Comparison of ENCODE assay signal across 10 mouse cellular contexts in genomic region chrX:50569087-50569486, GRCm38 (mm10).
DNase-seq lines count a peak whose midpoint lies in the region; ATAC-seq and TF ChIP-seq lines count a peak whose summit lies in the region.
"Had no signal": no experiment of that assay in that cellular context is flagged by ENCODE, and none has a peak within 500 bp of the region (broad histone marks: within the 10 kb centered on the region; RNA-seq: fewer than 3 reads in every experiment).

No protein-coding gene starts in this region.

- no peak for ATAC-seq in lung, embryonic 15.5 days (ENCODE audit: borderline replicate concordance, extremely low read depth, low FRiP score, low TSS enrichment)
- no peak for ATAC-seq in megakaryocyte progenitor cell, adult 5-6 weeks (replicated peaks; ENCODE audit: poor library complexity)
- ATAC-seq in forebrain, embryonic 12.5 days (ENCODE audit: low FRiP score), result no peak

- peak; percentile 71 for DNase-seq in gastrocnemius, postnatal 14 days
- no peak for DNase-seq in gastrocnemius, postnatal 10 days
- no peak for DNase-seq in lung, adult 2 months
- DNase-seq in embryo, embryonic 10 days (ENCODE audit: low spot score), result peak; percentile 21
- peak; percentile 57 for DNase-seq in ovary, adult 18-20 months (ENCODE audit: low spot score)

- no peaks in the 10 kb centered on the region for H3K27me3 ChIP-seq in lung, embryonic 15.5 days
- no peaks in the 10 kb centered on the region for H3K27me3 ChIP-seq in forebrain, embryonic 12.5 days
- H3K27me3 ChIP-seq: CH12.LX had no signal

- no peaks in the 10 kb centered on the region for H3K9me3 ChIP-seq in lung, embryonic 15.5 days
- H3K9me3 ChIP-seq in forebrain, embryonic 12.5 days, result no peaks in the 10 kb centered on the region

- H3K4me2 ChIP-seq in lung, embryonic 15.5 days, result 0 out of 2 replicates have a peak overlapping the region, but pooled peaks have one; percentile 16
- H3K4me2 ChIP-seq in forebrain, embryonic 12.5 days, result no peak overlapping the region

- no peaks in the 10 kb centered on the region for H3K4me1 ChIP-seq in lung, embryonic 15.5 days
- H3K4me1 ChIP-seq in lung, adult 2 months (ENCODE audit: control insufficient read depth, insufficient read depth, low read length), result no peaks in the 10 kb centered on the region
- H3K4me1 ChIP-seq in forebrain, embryonic 12.5 days, result no peaks in the 10 kb centered on the region

- no peak for TF ChIP-seq POLR2A in lung, adult 2 months (IDR thresholded peaks at IDR 0.05; ENCODE audit: borderline replicate concordance, extremely low read depth, low read depth, low read length)

- intact Hi-C loops in gastrocnemius, postnatal 14 days (cut with DNase I; ENCODE audit: low total_unique reads), result no loop called here

- H3K36me3 ChIP-seq in lung, embryonic 15.5 days, result no peaks in the 10 kb centered on the region
- peaks cover 16% of the 10 kb centered on the region for H3K36me3 ChIP-seq in forebrain, embryonic 12.5 days (replicated peaks)

- no peak overlapping the region for H3K27ac ChIP-seq in lung, embryonic 15.5 days
- H3K27ac ChIP-seq in forebrain, embryonic 12.5 days, result no peak overlapping the region

- WGBS in lung, embryonic 15.5 days, result 69% methylated on average over 6 of the region's 6 CpGs
- WGBS in lung, adult 2 months, result 58% methylated on average over 6 of the region's 6 CpGs
- 67% methylated on average over 6 of the region's 6 CpGs for WGBS in forebrain, embryonic 12.5 days

- no peak overlapping the region for H3K9ac ChIP-seq in lung, embryonic 15.5 days
- H3K9ac ChIP-seq in forebrain, embryonic 12.5 days, result no peak overlapping the region

- H3K4me3 ChIP-seq in lung, embryonic 15.5 days, result no peak overlapping the region
- H3K4me3 ChIP-seq in lung, adult 2 months (replicated peaks; ENCODE audit: extremely low read depth, low read depth, low read length), result no peak overlapping the region
- no peak overlapping the region for H3K4me3 ChIP-seq in forebrain, embryonic 12.5 days (replicated peaks)
- H3K4me3 ChIP-seq: myocyte had no signal

- TF ChIP-seq CTCF in lung, adult 2 months (IDR thresholded peaks at IDR 0.05; ENCODE audit: insufficient read depth, low read length), result no peak

Comparison
In these comparisons a context has a peak if more than half of its experiments do, and no peak if none do; other contexts are left out.
1. DNase-seq: peak in gastrocnemius, postnatal 14 days (single experiment), embryo, embryonic 10 days (single experiment) and ovary, adult 18-20 months (single experiment); none in gastrocnemius, postnatal 10 days (single experiment) and lung, adult 2 months (single experiment).